Mouse (Mus musculus): ENCODE data around the gene Pus7l.

DNA sequence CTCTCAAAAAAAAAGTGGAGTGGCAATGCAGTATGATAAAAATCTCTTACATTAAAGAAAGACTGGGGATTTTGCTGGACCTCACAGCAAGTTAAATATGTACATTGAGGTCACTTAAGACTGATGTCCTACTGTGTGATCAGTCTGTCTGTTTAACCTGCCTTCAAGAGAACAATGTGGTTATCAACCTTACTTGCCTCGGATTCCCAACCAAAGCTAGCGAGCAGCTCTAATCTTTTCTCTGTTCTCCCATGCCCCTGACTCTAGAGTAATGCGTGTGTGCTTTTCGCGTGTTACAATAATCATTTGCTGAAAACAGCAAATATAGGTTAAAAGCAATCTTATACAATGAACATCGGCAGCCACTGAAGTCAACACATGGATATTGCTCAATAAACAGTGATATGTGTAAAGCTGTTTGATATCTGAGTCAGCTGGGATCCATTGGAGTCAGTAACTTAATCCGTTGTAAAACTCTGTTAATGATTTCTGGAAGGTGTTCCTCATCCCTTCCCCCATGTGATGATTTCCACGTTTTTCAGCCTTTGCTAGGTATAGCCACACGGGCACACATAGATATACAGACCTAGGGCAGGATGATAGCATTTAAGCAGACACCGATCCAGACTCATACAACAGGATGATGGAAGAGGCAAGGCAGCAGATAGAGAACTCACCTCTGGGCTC, 25.3 kb upstream of the Pus7l start:
- no peak for TF ChIP-seq POLR2A (IDR thresholded peaks at IDR 0.05; ENCODE audit: borderline replicate concordance, extremely low read depth, low read depth, low read length)
- TF ChIP-seq CTCF (IDR thresholded peaks at IDR 0.05; ENCODE audit: insufficient read depth, low read length) = no peak

Data from lung, adult 2 months (tissue).